Comparison of ENCODE assay signal across 10 mouse cellular contexts in the genomic region with DNA sequence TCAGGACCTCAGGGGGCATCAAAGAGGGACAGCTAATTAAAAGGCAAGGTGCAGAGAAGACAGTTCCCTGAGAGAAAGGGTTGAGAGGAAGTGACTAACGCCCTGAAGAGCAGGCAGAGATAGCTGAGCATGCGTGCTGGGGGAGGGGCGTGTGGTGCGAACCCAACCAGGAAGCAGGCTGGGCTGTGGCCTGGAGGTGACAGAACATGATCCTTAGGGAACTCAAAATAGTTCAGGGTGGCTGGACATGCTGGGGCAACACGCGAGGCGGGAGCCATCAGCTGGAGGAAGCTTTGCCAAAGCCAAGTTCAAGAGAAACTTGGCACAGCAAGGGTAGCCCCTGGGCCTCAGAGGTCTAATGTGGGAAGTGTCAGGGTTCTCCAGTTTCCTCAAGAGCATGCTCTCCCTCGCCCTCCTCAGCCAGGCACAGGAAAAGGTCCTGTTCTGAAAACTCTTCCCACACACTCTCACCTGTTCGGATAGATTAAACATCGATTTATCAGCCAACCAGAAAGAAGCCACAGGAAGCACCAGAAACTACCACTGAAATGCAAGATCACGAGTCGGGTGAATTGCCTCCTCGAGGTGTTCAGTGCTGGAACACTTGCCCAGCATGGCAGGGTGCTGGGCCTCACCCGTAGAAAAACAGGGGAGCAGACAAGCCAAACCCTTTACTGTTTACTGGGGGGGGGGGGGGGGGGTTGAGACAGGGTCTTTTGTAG. TPM values are rescaled to one million over a fixed set of nuclear protein-coding genes. Genes with fewer than 3 reads are reported as not detected.
DNase-seq lines count a peak whose midpoint lies in the region; ATAC-seq and TF ChIP-seq lines count a peak whose summit lies in the region.
"Had no signal": no experiment of that assay in that cellular context is flagged by ENCODE, and none has a peak within 500 bp of the region (broad histone marks: within the 10 kb centered on the region; RNA-seq: fewer than 3 reads in every experiment).

No protein-coding gene starts in this region.

- H3K9ac ChIP-seq in liver, postnatal 0 days (replicated peaks), result no peak overlapping the region; the same call in 1 of the 2 replicates
- H3K9ac ChIP-seq in hindbrain, embryonic 12.5 days, result no peak overlapping the region
- H3K9ac ChIP-seq: embryonic facial prominence, embryonic 13.5 days; neural tube, embryonic 12.5 days had no signal

- H3ac ChIP-seq in C2C12 (ENCODE audit: control insufficient read depth, insufficient read length, low read depth), result no peak overlapping the region

- 34% methylated on average over 14 of the region's 14 CpGs for WGBS in kidney, adult 2 months
- 29% methylated on average over 14 of the region's 14 CpGs for WGBS in liver, postnatal 0 days (ENCODE audit: insufficient replicate concordance)
- 56% methylated on average over 14 of the region's 14 CpGs for WGBS in hindbrain, embryonic 12.5 days

- TF ChIP-seq CTCF in C2C12 (IDR thresholded peaks at IDR 0.05; ENCODE audit: control insufficient read depth, insufficient read depth, insufficient read length), result no peak
- no peak for TF ChIP-seq CTCF in kidney, adult 2 months (conservative IDR thresholded peaks at IDR 0.05; ENCODE audit: insufficient read depth, insufficient read length, low read depth, low read length)
- no peak for TF ChIP-seq CTCF in liver, postnatal 0 days (IDR thresholded peaks at IDR 0.05; ENCODE audit: low read depth)

- H3K79me2 ChIP-seq in C2C12 (ENCODE audit: control insufficient read depth, insufficient read depth), result peaks cover 17% of the 10 kb centered on the region

- intact Hi-C loops in gastrocnemius, postnatal 14 days (cut with DNase I; ENCODE audit: low total_unique reads), result no loop called here

- no peak for TF ChIP-seq EP300 in liver, postnatal 0 days (IDR thresholded peaks at IDR 0.05; ENCODE audit: low read depth)

- no peak overlapping the region for H3K27ac ChIP-seq in kidney, adult 2 months (ENCODE audit: insufficient read depth, low read depth, low read length)
- H3K27ac ChIP-seq in liver, postnatal 0 days (ENCODE audit: low read depth), result peak overlapping the region; percentile 67
- H3K27ac ChIP-seq in hindbrain, embryonic 12.5 days, result no peak overlapping the region
- H3K27ac ChIP-seq: embryonic facial prominence, embryonic 13.5 days; neural tube, embryonic 12.5 days had no signal

- peaks cover 13% of the 10 kb centered on the region for H3K79me3 ChIP-seq in C2C12 (ENCODE audit: low read depth)

- TF ChIP-seq POLR2A in kidney, adult 2 months (IDR thresholded peaks at IDR 0.05; ENCODE audit: low read depth, low read length), result no peak

- H3K4me3 ChIP-seq in C2C12 (ENCODE audit: insufficient read depth, poor library complexity, severe bottlenecking), result no peak overlapping the region
- H3K4me3 ChIP-seq in kidney, adult 2 months (ENCODE audit: insufficient read depth, low read depth, low read length), result no peak overlapping the region
- no peak overlapping the region for H3K4me3 ChIP-seq in liver, postnatal 0 days (ENCODE audit: low read depth, low read length)
- H3K4me3 ChIP-seq in hindbrain, embryonic 12.5 days, result no peak overlapping the region
- H3K4me3 ChIP-seq: embryonic facial prominence, embryonic 13.5 days; neural tube, embryonic 12.5 days had no signal

- H3K4me1 ChIP-seq in kidney, adult 2 months (ENCODE audit: control insufficient read depth, insufficient read depth, low read length), result peaks cover 3% of the 10 kb centered on the region; the same call in 1 of the 2 replicates
- H3K4me1 ChIP-seq in liver, postnatal 0 days (ENCODE audit: insufficient read depth), result peaks cover 26% of the 10 kb centered on the region
- H3K4me1 ChIP-seq in hindbrain, embryonic 12.5 days, result peaks cover 6% of the 10 kb centered on the region

- peak overlapping the region; percentile 26 for H3K4me2 ChIP-seq in liver, postnatal 0 days (ENCODE audit: low read depth, low read length)
- no peak overlapping the region for H3K4me2 ChIP-seq in hindbrain, embryonic 12.5 days (replicated peaks)
- H3K4me2 ChIP-seq: embryonic facial prominence, embryonic 13.5 days; neural tube, embryonic 12.5 days had no signal

- H3K36me3 ChIP-seq in C2C12 (ENCODE audit: control insufficient read depth, insufficient read depth), result no peaks in the 10 kb centered on the region
- H3K36me3 ChIP-seq in kidney, adult 2 months (ENCODE audit: control insufficient read depth, insufficient read depth, low read length), result no peaks in the 10 kb centered on the region
- no peaks in the 10 kb centered on the region for H3K36me3 ChIP-seq in liver, postnatal 0 days (replicated peaks; ENCODE audit: insufficient read depth, low read length)
- no peaks in the 10 kb centered on the region for H3K36me3 ChIP-seq in hindbrain, embryonic 12.5 days
- H3K36me3 ChIP-seq: embryonic facial prominence, embryonic 13.5 days; neural tube, embryonic 12.5 days had no signal

- DNase-seq in gastrocnemius, postnatal 14 days, result peak; percentile 85
- peak; percentile 89 for DNase-seq in kidney, adult 2 months
- peak; percentile 81 for DNase-seq in liver, postnatal 0 days
- peak; percentile 92 for DNase-seq in skeletal muscle tissue, adult 2 months (ENCODE audit: low read depth, low spot score)
- no peak for DNase-seq in retina, embryonic 14.5 days (ENCODE audit: low spot score)

- ATAC-seq in activated CD4-positive, CD25-positive, alpha-beta regulatory T cell, adult 4 months, result peak; percentile 72
- ATAC-seq in liver, postnatal 0 days, result 0 out of 2 replicates have a peak, but pooled peaks have one; percentile 16
- no peak for ATAC-seq in hindbrain, embryonic 12.5 days (ENCODE audit: low FRiP score)

- no peaks in the 10 kb centered on the region for H3K9me3 ChIP-seq in liver, postnatal 0 days (ENCODE audit: low read length)
- no peaks in the 10 kb centered on the region for H3K9me3 ChIP-seq in hindbrain, embryonic 12.5 days (replicated peaks)
- H3K9me3 ChIP-seq: embryonic facial prominence, embryonic 13.5 days; neural tube, embryonic 12.5 days had no signal

- H3K27me3 ChIP-seq in C2C12 (ENCODE audit: control insufficient read depth, insufficient read depth, insufficient read length), result no peaks in the 10 kb centered on the region
- H3K27me3 ChIP-seq in kidney, adult 2 months (replicated peaks; ENCODE audit: control insufficient read depth, insufficient read depth, low read length), result no peaks in the 10 kb centered on the region
- no peaks in the 10 kb centered on the region for H3K27me3 ChIP-seq in liver, postnatal 0 days (ENCODE audit: insufficient read depth, low read length)
- no peaks in the 10 kb centered on the region; the same call in 1 of the 2 replicates for H3K27me3 ChIP-seq in hindbrain, embryonic 12.5 days
- H3K27me3 ChIP-seq: embryonic facial prominence, embryonic 13.5 days; neural tube, embryonic 12.5 days had no signal

TF ChIP-seq in C2C12, 6 proteins besides CTCF, POLR2A, EP300 and RAD21:
- TF ChIP-seq FOSL1 (IDR thresholded peaks at IDR 0.05; ENCODE audit: insufficient read depth, low read length, poor library complexity, severe bottlenecking), result no peak
- no peak for TF ChIP-seq USF1 (IDR thresholded peaks at IDR 0.05; ENCODE audit: low read depth)
- peak; percentile 73 for TF ChIP-seq MAX (IDR thresholded peaks at IDR 0.05)
TF ChIP-seq in C2C12: peak in this region for 1.

RNA-seq across cellular contexts. Expression of gene Nans, which starts 3.2 kb away (rescaled TPM):
- 115 TPM for polyA plus RNA-seq in C2C12 (2012; fragmentation: generic; extraction: Trizol)
- polyA plus RNA-seq in activated CD4-positive, CD25-positive, alpha-beta regulatory T cell, adult 4 months (2017; shearing (Covaris generic)), result 10 to 100 TPM; 68.7 to 68.8 TPM
- 10 to 100 TPM; 23.6 to 29.1 TPM for total RNA-seq in gastrocnemius, postnatal 14 days (2021)
- polyA plus RNA-seq in kidney, adult 2 months (2012; rRNA removed), result 10.8 and 13.8 TPM in 2 replicates
- 23.8 and 25.0 TPM in 2 replicates for polyA plus RNA-seq in liver, postnatal 0 days (2015; fragmentation: Nextera tagmentation; extraction: Ambion mirVana)
- 74.3 and 76.5 TPM in 2 replicates for polyA plus RNA-seq in hindbrain, embryonic 12.5 days (2016; fragmentation: Nextera tagmentation; extraction: Ambion mirVana)

RNA-seq across cellular contexts. Expression of gene Anp32b, which starts 35.2 kb away (rescaled TPM):
- polyA plus RNA-seq in C2C12 (2012; fragmentation: generic; extraction: Trizol), result 311 TPM
- 10 to 100 TPM; 55.1 to 55.3 TPM for polyA plus RNA-seq in activated CD4-positive, CD25-positive, alpha-beta regulatory T cell, adult 4 months (2017; shearing (Covaris generic))
- total RNA-seq in gastrocnemius, postnatal 14 days (2021), result 10 to 100 TPM; 69.9 to 78.8 TPM
- 9.8 and 12.7 TPM in 2 replicates for polyA plus RNA-seq in kidney, adult 2 months (2012; rRNA removed)
- polyA plus RNA-seq in liver, postnatal 0 days (2015; fragmentation: Nextera tagmentation; extraction: Ambion mirVana), result 184 and 188 TPM in 2 replicates
- 207 and 211 TPM in 2 replicates for polyA plus RNA-seq in hindbrain, embryonic 12.5 days (2016; fragmentation: Nextera tagmentation; extraction: Ambion mirVana)

RNA-seq across cellular contexts. Expression of gene Trim14, which starts 50.1 kb away (rescaled TPM):
- polyA plus RNA-seq in C2C12 (2012; fragmentation: generic; extraction: Trizol), result 0.12 TPM
- polyA plus RNA-seq in activated CD4-positive, CD25-positive, alpha-beta regulatory T cell, adult 4 months (2017; shearing (Covaris generic)), result 10 to 100 TPM; 26.7 to 31.2 TPM
- under 1 TPM; 0.66 to 0.93 TPM for total RNA-seq in gastrocnemius, postnatal 14 days (2021)
- 2.3 and 2.6 TPM in 2 replicates for polyA plus RNA-seq in kidney, adult 2 months (2012; rRNA removed)
- polyA plus RNA-seq in liver, postnatal 0 days (2015; fragmentation: Nextera tagmentation; extraction: Ambion mirVana), result 14.1 and 16.2 TPM in 2 replicates
- 0.95 and 1.7 TPM in 2 replicates for polyA plus RNA-seq in hindbrain, embryonic 12.5 days (2016; fragmentation: Nextera tagmentation; extraction: Ambion mirVana)
